Mouse (Mus musculus) neural tube, embryonic 15.5 days (tissue): ENCODE measurements around the gene Wnk3. TPM values are rescaled to one million over a fixed set of nuclear protein-coding genes. Genes with fewer than 3 reads are reported as not detected.

ENCODE experiments used
- ATAC-seq: fragments of 200-750 bp; cut with Nextera tagmentation; 2 replicates; pipeline ENCODE4 v1.8.0; 2017; ENCODE audit warnings: mild to moderate bottlenecking, moderate TSS enrichment, moderate library complexity; ENCODE audit not compliant: low FRiP score
- H3K27ac ChIP-seq: fragments of 300-500 bp; sonication (generic); replicated peaks from 2 replicates; pipeline ENCODE4 v1.5.1; 2015; ENCODE audit warnings: mild to moderate bottlenecking, inconsistent platforms
- H3K27me3 ChIP-seq: fragments of 300-500 bp; sonication (generic); replicated peaks from 2 replicates; pipeline ENCODE4 v1.6.1; 2015; ENCODE audit warnings: inconsistent platforms
- H3K36me3 ChIP-seq: fragments of 300-500 bp; sonication (generic); 2 replicates; pipeline ENCODE4 v1.6.1; 2015; ENCODE audit warnings: inconsistent platforms
- H3K4me1 ChIP-seq: fragments of 300-500 bp; sonication (generic); 2 replicates; pipeline ENCODE4 v1.6.1; 2015; ENCODE audit warnings: inconsistent platforms
- H3K4me2 ChIP-seq: fragments of 300-500 bp; sonication (generic); 2 replicates; pipeline ENCODE4 v1.6.1; 2015; ENCODE audit warnings: inconsistent platforms, mild to moderate bottlenecking, moderate library complexity
- H3K4me3 ChIP-seq: fragments of 300-500 bp; sonication (generic); replicated peaks from 2 replicates; pipeline ENCODE4 v1.5.1; 2015; ENCODE audit warnings: mild to moderate bottlenecking, inconsistent platforms
- H3K9ac ChIP-seq: fragments of 300-500 bp; sonication (generic); replicated peaks from 2 replicates; pipeline ENCODE4 v1.6.1; 2015; ENCODE audit warnings: mild to moderate bottlenecking, inconsistent platforms
- H3K9me3 ChIP-seq: fragments of 300-500 bp; sonication (generic); replicated peaks from 2 replicates; pipeline ENCODE4 v1.6.1; 2016; ENCODE audit warnings: inconsistent platforms
- WGBS: fragments of 180-500 bp; shearing (Covaris S2); methylation state at CpG from one replicate; pipeline ENCODE4 v1.1.7; 2015; ENCODE audit warnings: mixed read lengths; 5-methylcytosine and 5-hydroxymethylcytosine counted together
- polyA plus RNA-seq: library from polyadenylated mRNA; unstranded; fragments of >200 nt; fragmentation: Nextera tagmentation; extraction: Ambion mirVana; gene quantifications from 2 replicates; pipeline ENCODE4 v1.2.1, GENCODE M21; 2015

Gene Wnk3
- polyA plus RNA-seq, 1 experiment from 2014 or later: 10.1 TPM

DNA sequence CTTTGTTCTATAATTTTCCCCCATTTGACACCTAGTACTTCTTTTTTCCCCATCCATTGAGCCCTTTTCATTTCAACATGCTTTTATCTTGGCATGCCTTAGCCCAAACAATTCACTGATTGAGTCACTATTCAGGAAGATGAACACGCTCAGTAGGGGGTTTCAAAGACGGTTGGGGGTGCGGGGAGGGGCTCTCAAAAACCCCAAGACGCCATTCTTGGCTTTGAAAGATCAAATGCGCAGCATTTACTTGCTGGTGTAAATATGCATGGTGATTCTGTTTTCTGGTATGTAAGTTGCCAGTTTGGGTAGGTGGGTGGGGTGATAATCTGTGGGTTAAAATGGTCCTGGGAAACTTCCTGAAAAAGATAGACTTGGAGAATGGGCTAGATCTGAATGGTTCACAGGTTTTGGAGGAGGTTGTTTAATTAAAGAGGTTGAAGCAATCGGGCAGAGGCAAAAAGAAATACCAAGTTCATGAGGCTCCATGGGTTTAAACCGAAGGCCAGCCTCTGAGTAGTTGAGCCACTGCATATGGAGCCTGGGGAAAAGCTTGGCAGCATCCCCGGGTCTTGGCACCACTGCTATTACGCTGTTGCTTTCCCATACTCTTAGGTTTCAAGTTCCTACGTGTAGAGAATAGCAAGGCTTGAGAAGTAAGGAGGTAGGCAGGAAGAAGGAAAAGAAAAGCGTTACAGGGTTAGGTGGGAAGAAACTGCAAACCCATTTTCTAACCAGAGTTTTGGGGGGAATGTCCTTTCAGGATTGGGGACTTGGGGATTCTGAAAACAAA, 147.7 kb downstream of the Wnk3 start:
- H3K9ac ChIP-seq: peak overlapping the region; percentile 62; the same call in 1 of the 2 replicates
- H3K27ac ChIP-seq: peak overlapping the region; percentile 18; the same call in 1 of the 2 replicates
- no peak for ATAC-seq

DNA sequence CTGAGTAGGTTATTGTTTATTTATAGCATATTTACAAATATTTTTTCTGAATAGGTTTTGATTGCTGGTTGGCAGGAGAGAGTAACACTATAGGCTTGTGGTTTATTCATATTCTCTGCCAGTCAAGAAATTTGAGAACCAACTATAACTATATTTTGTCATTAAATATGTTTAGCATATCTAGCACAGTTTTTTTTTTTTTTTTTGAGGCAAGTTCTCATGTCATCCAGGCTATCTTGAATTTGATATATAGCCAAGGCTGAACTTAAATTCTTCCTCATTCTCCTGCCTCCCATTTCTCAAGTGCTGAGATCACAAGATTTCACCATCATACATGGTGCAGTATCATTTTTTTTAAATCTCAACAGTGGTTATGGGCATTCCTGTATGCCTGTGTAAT, 149.4 kb downstream of the Wnk3 start:
- Histone ChIP-seq H3K4me1 (peaks cover 14% of the 10 kb centered on the region), H3K36me3 (no peaks in the 10 kb centered on the region), H3K9me3 (no peaks in the 10 kb centered on the region), H3K4me2 (peak overlapping the region; percentile 61; the same call in 1 of the 2 replicates), H3K9ac (no peak overlapping the region), H3K27ac (no peak overlapping the region), H3K27me3 (peaks cover 4% of the 10 kb centered on the region; the same call in 1 of the 2 replicates), H3K4me3 (no peak overlapping the region)
- no peak for ATAC-seq

More for the DNA sequence above, 147.7 kb downstream of the Wnk3 start:
- no peaks in the 10 kb centered on the region for H3K9me3 ChIP-seq
- peaks cover 14% of the 10 kb centered on the region for H3K4me1 ChIP-seq
- no peaks in the 10 kb centered on the region for H3K36me3 ChIP-seq
- H3K4me2 ChIP-seq: peak overlapping the region; percentile 61
- H3K4me3 ChIP-seq: peak overlapping the region; percentile 65
- H3K27me3 ChIP-seq: peaks cover 12% of the 10 kb centered on the region
- 31% methylated on average over 11 of the region's 11 CpGs for WGBS

DNA sequence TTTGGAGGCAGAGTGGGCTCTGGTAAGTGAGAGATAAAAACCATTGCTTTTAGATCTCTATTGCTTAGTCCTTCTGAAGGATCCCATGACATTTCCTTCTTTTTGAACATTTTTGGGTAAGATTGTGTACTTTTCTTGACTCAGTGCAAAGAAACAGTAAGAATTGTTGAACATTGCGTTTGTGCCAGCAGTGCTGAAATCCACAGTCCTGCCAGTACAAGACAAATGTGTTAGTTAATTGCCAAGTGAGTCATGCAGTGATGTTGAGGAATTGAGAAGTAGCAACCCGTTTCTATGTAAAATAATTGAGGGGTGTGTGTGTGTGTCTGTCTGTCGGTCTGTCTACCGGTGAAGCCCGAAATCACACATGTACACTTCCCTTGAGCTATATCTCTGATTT, 151.4 kb downstream of the Wnk3 start:
- 81% methylated on average over 5 of the region's 5 CpGs for WGBS
- Histone ChIP-seq H3K36me3 (no peaks in the 10 kb centered on the region), H3K9me3 (no peaks in the 10 kb centered on the region), H3K27me3 (peaks cover 4% of the 10 kb centered on the region; the same call in 1 of the 2 replicates), H3K4me3 (no peak overlapping the region), H3K4me2 (no peak overlapping the region), H3K9ac (no peak overlapping the region), H3K27ac (no peak overlapping the region), H3K4me1 (peaks cover 14% of the 10 kb centered on the region)
- no peak for ATAC-seq

Other genes with a start within 250 kb of the Wnk3 start
- gene Gnl3l, start 180.8 kb upstream of the Wnk3 start, polyA plus RNA-seq: 71.3 and 82.0 TPM in 2 replicates
- 13.3 and 15.1 TPM in 2 replicates for gene Fgd1, start 151.9 kb upstream of the Wnk3 start, polyA plus RNA-seq
- 37.5 and 39.7 TPM in 2 replicates for gene Tsr2, start 101.5 kb upstream of the Wnk3 start, polyA plus RNA-seq
- gene Fam120c, start 146.1 kb downstream of the Wnk3 start, polyA plus RNA-seq: 7.0 and 7.7 TPM in 2 replicates